Mouse (Mus musculus): Measurements from ENCODE around the gene Gkap1.

- TF ChIP-seq POLR2A (IDR thresholded peaks at IDR 0.05; ENCODE audit: borderline replicate concordance, control insufficient read depth, low read depth, low read length) = no peak
- TF ChIP-seq CTCF (IDR thresholded peaks at IDR 0.05; ENCODE audit: control insufficient read depth, insufficient read depth, low read length) = no peak
Measured at GRCm38 (mm10) chr13:58204986-58205385, 70.5 kb downstream of the Gkap1 start.

Data from bone marrow, adult 2 months (tissue).